Mouse (Mus musculus) embryo, embryonic 10 days (tissue): ENCODE data around the gene Srrm4.
"Not testable (repeated sequence)": the region's sequence is repeated elsewhere in the genome, so short reads cannot be mapped to it uniquely, and the experiment has no call there.

Experiments
- DNase-seq: peaks from one replicate; pipeline ENCODE4 v3.0.0-alpha.2; 2015; ENCODE audit warnings: low spot score

Gene Srrm4

GRCm38 (mm10) chr5:116442697-116443458 is 148.7 kb downstream of the Srrm4 start:
- no peak for DNase-seq

GRCm38 (mm10) chr5:116440251-116440650 is 151.4 kb downstream of the Srrm4 start:
- no peak for DNase-seq

GRCm38 (mm10) chr5:116438328-116438727 is 153.3 kb downstream of the Srrm4 start:
- no peak for DNase-seq

GRCm38 (mm10) chr5:116436117-116436516 is 155.5 kb downstream of the Srrm4 start:
- DNase-seq, result no peak

- DNase-seq, result no peak
Observed at GRCm38 (mm10) chr5:116434976-116435850, 156.4 kb downstream of the Srrm4 start.

- DNase-seq, result no peak
Observed at GRCm38 (mm10) chr5:116432871-116433270, 158.7 kb downstream of the Srrm4 start.

- DNase-seq, result no peak
Observed at GRCm38 (mm10) chr5:116426701-116427100, 164.9 kb downstream of the Srrm4 start.

GRCm38 (mm10) chr5:116425709-116426108 is 165.9 kb downstream of the Srrm4 start:
- DNase-seq, result not testable (repeated sequence)

- no peak for DNase-seq
Observed at GRCm38 (mm10) chr5:116425273-116425672, 166.3 kb downstream of the Srrm4 start.

- DNase-seq, result no peak
Observed at GRCm38 (mm10) chr5:116423746-116424145, 167.9 kb downstream of the Srrm4 start.

- peak; percentile 70 for DNase-seq
Observed at GRCm38 (mm10) chr5:116422699-116423201, 168.9 kb downstream of the Srrm4 start, which contains the start of gene Hspb8. Gene Hspb8, minus strand, starts transcription at chr5:116422864.

GRCm38 (mm10) chr5:116421791-116422481 is 169.7 kb downstream of the Srrm4 start:
- no peak for DNase-seq

- DNase-seq, result peak; percentile 49
Observed at GRCm38 (mm10) chr5:116420759-116421225, 170.8 kb downstream of the Srrm4 start.

- DNase-seq, result no peak
Observed at GRCm38 (mm10) chr5:116420213-116420612, 171.4 kb downstream of the Srrm4 start.

- DNase-seq, result no peak
Observed at GRCm38 (mm10) chr5:116419322-116420045, 172.1 kb downstream of the Srrm4 start.

- DNase-seq, result no peak
Observed at GRCm38 (mm10) chr5:116416208-116416607, 175.4 kb downstream of the Srrm4 start.

- DNase-seq, result no peak
Observed at GRCm38 (mm10) chr5:116409689-116410590, 181.7 kb downstream of the Srrm4 start.

- DNase-seq, result no peak
Observed at GRCm38 (mm10) chr5:116408965-116409364, 182.7 kb downstream of the Srrm4 start.

- DNase-seq, result no peak
Observed at GRCm38 (mm10) chr5:116407936-116408335, 183.7 kb downstream of the Srrm4 start.

GRCm38 (mm10) chr5:116407321-116407720 is 184.3 kb downstream of the Srrm4 start:
- no peak for DNase-seq
